Mouse (Mus musculus): ENCODE measurements around the gene Naa35. TPM values are rescaled to one million over a fixed set of nuclear protein-coding genes. Genes with fewer than 3 reads are reported as not detected.

Gene Naa35
- polyA plus RNA-seq, 1 experiment: 0.51 TPM

DNA sequence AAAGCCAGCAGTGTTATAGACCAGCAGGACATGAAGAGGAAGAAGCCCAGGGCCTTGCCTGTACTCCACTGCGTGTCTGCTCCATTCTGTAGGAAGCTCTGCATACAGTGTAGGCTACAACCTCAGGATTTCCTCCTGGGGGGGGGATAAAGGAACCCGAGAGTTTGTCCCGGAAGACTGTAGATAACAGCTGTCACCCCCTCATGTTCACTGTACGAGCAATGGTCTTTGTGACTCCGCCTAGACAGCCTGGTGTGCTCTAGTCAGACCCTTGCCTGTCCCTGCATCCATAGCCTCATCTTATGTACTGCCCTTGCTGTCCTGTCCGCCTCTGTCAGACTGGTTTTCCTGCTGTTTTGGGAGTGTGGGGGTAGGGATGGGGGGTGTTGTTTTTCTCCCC lies 33.4 kb downstream of the Naa35 start:
- peaks cover 56% of the 10 kb centered on the region for H3K36me3 ChIP-seq (ENCODE audit: control insufficient read depth)
- H3K4me1 ChIP-seq (ENCODE audit: control insufficient read depth): peaks cover 3% of the 10 kb centered on the region
- no peak for TF ChIP-seq GATA1 (IDR thresholded peaks at IDR 0.05; ENCODE audit: low read length)
- TF ChIP-seq TAL1 (IDR thresholded peaks at IDR 0.05; ENCODE audit: low read length): no peak
- H3K9me3 ChIP-seq (ENCODE audit: control insufficient read depth, low read length): no peaks in the 10 kb centered on the region
- H3K4me3 ChIP-seq (replicated peaks): no peak overlapping the region
- H3K27me3 ChIP-seq (ENCODE audit: control insufficient read depth): no peaks in the 10 kb centered on the region

DNA sequence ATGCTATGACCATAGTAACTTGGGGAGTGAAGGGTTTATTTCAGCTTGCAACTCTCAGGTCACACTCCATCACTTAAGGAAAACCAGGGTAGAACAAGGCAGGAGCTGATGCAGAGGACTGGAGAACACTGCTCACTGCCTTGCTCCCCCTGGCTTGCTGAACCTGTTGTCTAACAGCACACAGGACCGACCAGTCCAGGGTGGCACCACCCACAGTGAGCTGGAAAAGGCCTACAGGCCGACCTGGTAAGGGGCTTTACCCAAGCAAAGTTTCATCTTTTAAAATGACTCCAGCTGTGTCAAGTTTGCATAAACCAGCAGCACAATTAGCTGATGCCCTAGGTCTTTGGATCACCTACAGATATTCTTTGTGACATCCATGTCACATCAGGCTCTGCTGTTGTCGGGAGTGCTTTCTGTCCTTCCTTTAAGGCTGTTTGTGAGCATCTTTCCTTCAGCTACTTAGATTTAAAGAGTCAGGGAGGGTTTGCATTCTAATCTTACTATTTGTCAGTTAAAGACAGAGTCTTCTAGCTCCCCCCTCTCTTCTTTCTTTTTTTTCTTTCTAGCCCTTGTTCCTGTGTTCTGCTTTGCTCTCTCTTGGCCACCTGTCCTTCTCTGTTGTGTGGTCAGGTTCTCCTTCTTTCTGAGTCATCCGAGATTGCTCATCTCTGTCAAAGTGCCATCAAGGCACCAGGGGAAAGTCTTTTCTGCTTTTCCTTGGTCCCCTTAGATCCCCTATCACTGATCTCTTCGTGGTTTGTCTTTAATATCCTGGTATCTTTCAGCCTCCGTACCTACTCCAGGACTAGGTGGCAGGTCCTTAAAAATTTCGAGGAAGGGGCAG lies 36.8 kb downstream of the Naa35 start:
- H3K36me3 ChIP-seq (ENCODE audit: control insufficient read depth): peaks cover 70% of the 10 kb centered on the region
- H3K4me3 ChIP-seq (replicated peaks): no peak overlapping the region
- H3K9me3 ChIP-seq (ENCODE audit: control insufficient read depth, low read length): no peaks in the 10 kb centered on the region
- no peaks in the 10 kb centered on the region for H3K27me3 ChIP-seq (ENCODE audit: control insufficient read depth)
- TF ChIP-seq TAL1 (IDR thresholded peaks at IDR 0.05; ENCODE audit: low read length) (no peak), GATA1 (IDR thresholded peaks at IDR 0.05; ENCODE audit: low read length) (no peak)
- peaks cover 3% of the 10 kb centered on the region for H3K4me1 ChIP-seq (ENCODE audit: control insufficient read depth)

DNA sequence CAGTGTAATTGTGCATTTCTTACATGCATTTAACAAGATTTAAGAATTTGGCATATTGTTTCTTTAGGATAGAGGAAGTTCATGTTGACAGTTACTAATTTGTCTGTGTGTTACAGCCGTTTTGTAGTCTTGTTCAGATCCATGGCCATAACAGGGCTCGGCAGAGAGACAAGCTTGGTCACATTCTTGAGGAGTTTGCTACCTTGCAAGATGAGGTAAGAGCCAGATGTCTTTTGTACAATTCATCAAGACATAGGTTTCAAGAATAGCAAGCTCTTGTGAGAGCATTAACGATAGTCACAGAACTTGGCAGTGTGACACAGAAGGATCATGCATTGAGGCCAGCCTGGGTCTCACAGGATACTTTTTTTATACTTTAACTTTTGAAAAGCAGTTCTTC lies 39.3 kb downstream of the Naa35 start:
- Histone ChIP-seq H3K4me3 (replicated peaks) (no peak overlapping the region), H3K27me3 (ENCODE audit: control insufficient read depth) (no peaks in the 10 kb centered on the region), H3K4me1 (ENCODE audit: control insufficient read depth) (peaks cover 3% of the 10 kb centered on the region), H3K9me3 (ENCODE audit: control insufficient read depth, low read length) (no peaks in the 10 kb centered on the region), H3K36me3 (ENCODE audit: control insufficient read depth) (peaks cover 68% of the 10 kb centered on the region)
- TF ChIP-seq TAL1 (IDR thresholded peaks at IDR 0.05; ENCODE audit: low read length) (no peak), GATA1 (IDR thresholded peaks at IDR 0.05; ENCODE audit: low read length) (no peak)

DNA sequence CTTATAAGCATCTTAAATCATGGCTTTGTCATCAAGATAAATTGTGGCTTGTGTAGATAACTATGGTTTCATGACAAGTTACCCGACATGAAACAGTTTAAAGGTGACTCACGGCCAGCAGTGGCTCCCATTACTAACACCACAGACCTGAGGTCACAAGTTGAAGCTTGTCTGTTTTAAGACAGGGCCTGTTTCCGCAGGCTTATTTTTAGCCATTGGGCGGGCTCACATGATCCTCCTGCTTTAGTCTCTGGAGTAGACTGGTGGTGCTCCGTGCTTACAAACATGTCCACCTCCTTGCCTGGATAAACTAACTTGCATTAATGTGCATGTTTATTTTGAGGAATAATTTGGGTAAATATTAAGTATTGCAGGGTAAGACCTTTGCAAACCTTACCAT lies 39.8 kb downstream of the Naa35 start:
- Histone ChIP-seq H3K4me1 (ENCODE audit: control insufficient read depth) (peaks cover 3% of the 10 kb centered on the region), H3K27me3 (ENCODE audit: control insufficient read depth) (no peaks in the 10 kb centered on the region), H3K9me3 (ENCODE audit: control insufficient read depth, low read length) (no peaks in the 10 kb centered on the region), H3K4me3 (replicated peaks) (no peak overlapping the region), H3K36me3 (ENCODE audit: control insufficient read depth) (peaks cover 72% of the 10 kb centered on the region)
- no peak for TF ChIP-seq GATA1 (IDR thresholded peaks at IDR 0.05; ENCODE audit: low read length)
- TF ChIP-seq TAL1 (IDR thresholded peaks at IDR 0.05; ENCODE audit: low read length): no peak

DNA sequence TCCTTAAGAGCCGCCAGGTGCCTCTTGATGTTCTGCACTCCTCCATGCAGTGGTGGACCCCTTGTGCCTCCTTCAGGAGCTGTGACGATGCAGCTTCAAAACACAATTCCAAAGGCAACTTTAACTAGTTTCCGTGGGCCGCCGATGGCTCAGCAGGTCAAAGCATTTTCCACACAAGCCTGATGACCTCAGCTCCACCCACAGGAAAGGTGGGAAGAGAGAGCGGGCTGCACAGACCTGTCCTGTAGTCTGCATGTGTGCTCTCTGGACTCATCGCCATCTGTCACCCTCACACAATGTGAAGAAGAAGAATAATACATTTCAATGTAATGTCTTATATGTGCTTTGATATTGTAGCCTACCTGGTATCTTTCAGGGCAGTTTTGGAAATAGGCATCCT lies 41.7 kb downstream of the Naa35 start:
- no peak for TF ChIP-seq TAL1 (IDR thresholded peaks at IDR 0.05; ENCODE audit: low read length)
- TF ChIP-seq GATA1 (IDR thresholded peaks at IDR 0.05; ENCODE audit: low read length): no peak
- Histone ChIP-seq H3K27me3 (ENCODE audit: control insufficient read depth) (no peaks in the 10 kb centered on the region), H3K4me1 (ENCODE audit: control insufficient read depth) (no peaks in the 10 kb centered on the region), H3K36me3 (ENCODE audit: control insufficient read depth) (peaks cover 72% of the 10 kb centered on the region), H3K4me3 (replicated peaks) (no peak overlapping the region), H3K9me3 (ENCODE audit: control insufficient read depth, low read length) (no peaks in the 10 kb centered on the region)

DNA sequence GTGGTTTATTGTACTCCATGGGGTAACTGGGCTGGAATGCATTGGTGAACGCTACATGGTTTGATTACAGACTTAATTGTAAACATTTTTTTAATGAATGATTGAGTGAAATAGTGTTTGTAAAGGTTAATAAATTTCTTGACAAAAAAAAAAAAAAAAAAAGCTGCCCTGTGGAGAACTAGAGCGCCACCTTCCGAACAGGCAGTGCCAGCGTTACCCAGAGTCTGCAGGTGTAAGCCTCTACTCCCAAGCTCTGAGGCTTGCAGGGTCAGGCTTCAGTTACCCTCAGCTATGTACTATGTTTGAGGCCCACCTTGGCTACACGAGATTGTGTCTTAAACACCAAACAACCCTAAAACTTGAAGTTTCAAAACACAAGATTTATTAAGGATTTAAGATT lies 49.6 kb downstream of the Naa35 start:
- no peak for TF ChIP-seq GATA1 (IDR thresholded peaks at IDR 0.05; ENCODE audit: low read length)
- TF ChIP-seq TAL1 (IDR thresholded peaks at IDR 0.05; ENCODE audit: low read length): no peak
- peaks cover 97% of the 10 kb centered on the region for H3K36me3 ChIP-seq (ENCODE audit: control insufficient read depth)

DNA sequence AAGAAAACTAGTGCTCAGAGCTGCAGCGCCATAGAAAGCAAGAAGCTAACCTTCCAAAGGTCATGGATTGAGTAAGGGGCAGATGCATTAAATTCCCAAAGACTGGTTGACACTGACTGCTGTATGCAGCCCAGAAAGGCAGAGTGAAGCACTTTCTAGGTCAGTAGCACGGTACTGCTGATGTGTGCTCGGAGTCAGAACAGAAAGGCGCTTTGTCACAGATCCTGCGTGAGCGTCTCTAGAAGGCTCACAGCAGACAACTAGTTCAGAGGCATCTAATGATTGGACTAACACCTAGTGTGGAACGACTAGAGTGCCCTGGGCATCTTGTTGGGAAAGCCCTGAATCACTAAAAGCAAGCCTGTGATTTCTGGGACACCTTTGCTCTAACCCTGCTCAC lies 52.7 kb downstream of the Naa35 start:
- peaks cover 96% of the 10 kb centered on the region for H3K36me3 ChIP-seq (ENCODE audit: control insufficient read depth)
- H3K27me3 ChIP-seq (ENCODE audit: control insufficient read depth): no peaks in the 10 kb centered on the region
- no peak for TF ChIP-seq GATA1 (IDR thresholded peaks at IDR 0.05; ENCODE audit: low read length)
- TF ChIP-seq TAL1 (IDR thresholded peaks at IDR 0.05; ENCODE audit: low read length): no peak
- H3K4me3 ChIP-seq (replicated peaks): no peak overlapping the region
- peaks cover 38% of the 10 kb centered on the region for H3K4me1 ChIP-seq (ENCODE audit: control insufficient read depth)
- H3K9me3 ChIP-seq (ENCODE audit: control insufficient read depth, low read length): no peaks in the 10 kb centered on the region

More for the DNA sequence above, 49.6 kb downstream of the Naa35 start:
- no peak overlapping the region for H3K4me3 ChIP-seq (replicated peaks)
- no peaks in the 10 kb centered on the region for H3K9me3 ChIP-seq (ENCODE audit: control insufficient read depth, low read length)
- H3K4me1 ChIP-seq (ENCODE audit: control insufficient read depth): peaks cover 11% of the 10 kb centered on the region
- H3K27me3 ChIP-seq (ENCODE audit: control insufficient read depth): no peaks in the 10 kb centered on the region

DNA sequence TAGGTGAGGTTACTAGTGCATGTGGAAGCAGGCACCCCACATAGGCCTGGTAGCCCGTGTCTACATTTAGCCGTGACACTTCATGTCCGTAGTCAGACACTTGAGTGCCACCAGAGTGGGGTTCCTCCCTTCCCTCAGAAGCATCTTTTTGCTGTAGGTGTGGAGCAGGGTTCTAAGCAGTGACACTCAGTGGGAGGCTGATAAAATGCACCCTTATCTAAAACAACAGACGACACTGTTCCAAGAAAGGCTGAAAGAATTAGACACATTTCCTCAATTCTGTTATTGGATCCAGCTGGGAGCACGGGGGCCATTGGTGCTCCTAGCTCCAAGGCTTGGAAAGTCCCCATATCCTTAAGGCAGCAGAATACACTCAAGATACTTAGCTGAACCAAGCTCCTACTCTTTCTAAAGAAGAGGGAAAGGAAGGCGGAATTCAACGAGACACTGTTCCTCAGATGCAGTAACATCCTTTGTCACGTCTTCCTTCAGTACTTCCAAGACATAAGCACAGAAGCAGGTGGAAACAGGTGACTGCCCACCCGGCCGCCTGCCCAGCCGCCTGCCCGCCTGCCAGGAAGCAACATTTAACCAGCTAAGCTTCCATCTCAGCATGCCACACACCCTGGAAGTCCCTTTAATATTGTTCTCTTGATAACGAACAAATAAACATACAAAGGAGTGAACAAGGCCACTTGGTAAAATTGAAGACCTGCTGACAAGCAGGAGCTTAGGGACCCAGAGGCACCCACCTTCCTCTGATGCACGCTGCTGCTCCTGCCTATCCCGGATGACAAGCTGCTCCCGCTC lies 54.5 kb downstream of the Naa35 start:
- TF ChIP-seq GATA1 (IDR thresholded peaks at IDR 0.05; ENCODE audit: low read length) (no peak), TAL1 (IDR thresholded peaks at IDR 0.05; ENCODE audit: low read length) (no peak)
- Histone ChIP-seq H3K36me3 (ENCODE audit: control insufficient read depth) (peaks cover 85% of the 10 kb centered on the region), H3K27me3 (ENCODE audit: control insufficient read depth) (no peaks in the 10 kb centered on the region), H3K9me3 (ENCODE audit: control insufficient read depth, low read length) (no peaks in the 10 kb centered on the region), H3K4me3 (replicated peaks) (no peak overlapping the region), H3K4me1 (ENCODE audit: control insufficient read depth) (peaks cover 44% of the 10 kb centered on the region)

DNA sequence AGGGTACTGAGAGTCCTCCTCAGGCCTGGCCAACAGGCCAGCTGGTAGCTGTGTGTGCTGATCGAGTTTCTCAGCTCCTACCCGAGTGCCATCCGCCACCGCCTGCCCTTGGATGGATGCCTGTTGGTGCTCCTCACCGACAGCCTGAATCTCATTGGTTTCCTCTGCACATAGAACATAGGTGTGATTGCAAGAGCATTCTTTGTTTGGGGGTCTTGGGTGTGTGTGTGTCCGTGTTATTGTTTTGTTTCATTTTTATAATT lies 55.0 kb downstream of the Naa35 start:
- H3K27me3 ChIP-seq (ENCODE audit: control insufficient read depth): no peaks in the 10 kb centered on the region
- peaks cover 48% of the 10 kb centered on the region for H3K4me1 ChIP-seq (ENCODE audit: control insufficient read depth)
- H3K36me3 ChIP-seq (ENCODE audit: control insufficient read depth): peaks cover 85% of the 10 kb centered on the region
- H3K9me3 ChIP-seq (ENCODE audit: control insufficient read depth, low read length): no peaks in the 10 kb centered on the region
- H3K4me3 ChIP-seq (replicated peaks): no peak overlapping the region
- TF ChIP-seq TAL1 (IDR thresholded peaks at IDR 0.05; ENCODE audit: low read length) (no peak), GATA1 (IDR thresholded peaks at IDR 0.05; ENCODE audit: low read length) (no peak)
